Mouse (Mus musculus): ENCODE results near the gene Lypd6b. TPM values are rescaled to one million over a fixed set of nuclear protein-coding genes. Genes with fewer than 3 reads are reported as not detected.

Lypd6b gene
- total RNA-seq (2021): under 1 TPM in 1 of 2 experiments, not detected in 1; 0.14 TPM
- long read RNA-seq, experiment 1: 0 reads
- long read RNA-seq, experiment 2: 0 reads

DNA sequence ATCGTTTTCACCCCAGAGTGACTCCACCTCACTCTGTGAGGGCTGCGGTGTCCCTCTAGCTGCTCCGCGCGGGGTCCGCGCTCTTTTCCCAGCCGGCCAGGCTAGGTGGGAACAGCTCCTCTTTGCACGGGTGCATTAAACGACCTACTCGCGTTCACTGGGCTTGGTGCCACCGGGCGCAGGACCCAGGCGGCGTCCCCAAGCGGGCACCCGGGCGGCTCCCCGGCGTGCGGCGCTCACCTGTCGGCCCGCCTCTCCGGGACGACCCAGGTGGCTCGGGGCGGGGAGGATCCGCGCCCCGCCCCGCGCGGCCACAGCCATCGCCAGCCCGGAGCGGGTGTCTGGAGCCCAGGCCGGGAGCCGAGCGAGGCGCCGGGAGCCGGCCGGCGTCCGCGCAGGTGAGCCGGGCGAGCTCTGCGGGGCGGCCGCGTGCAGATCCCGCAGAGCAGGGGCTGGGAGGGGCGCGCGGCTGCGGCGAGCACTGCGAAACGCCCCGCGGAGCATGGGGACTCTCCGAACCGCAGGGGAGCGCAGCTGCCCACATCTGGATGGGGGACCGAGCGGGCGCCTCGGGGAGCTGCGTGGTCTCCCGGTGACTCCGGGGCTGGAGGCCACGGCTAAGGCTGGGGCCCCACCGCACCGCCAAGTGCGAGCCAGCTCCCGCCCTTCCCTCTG, at the start of gene Lypd6b:
Gene Lypd6b, plus strand, starts transcription at position 313 of the 675 bp plus-strand sequence.
- DNase-seq: peak; percentile 16

- DNase-seq: no peak
These were observed 48.4 kb upstream of the Lypd6b start for GRCm38 (mm10) chr2:49739046-49739445.

GRCm38 (mm10) chr2:49741026-49741425, 46.5 kb upstream of the Lypd6b start:
- no peak for DNase-seq

DNA sequence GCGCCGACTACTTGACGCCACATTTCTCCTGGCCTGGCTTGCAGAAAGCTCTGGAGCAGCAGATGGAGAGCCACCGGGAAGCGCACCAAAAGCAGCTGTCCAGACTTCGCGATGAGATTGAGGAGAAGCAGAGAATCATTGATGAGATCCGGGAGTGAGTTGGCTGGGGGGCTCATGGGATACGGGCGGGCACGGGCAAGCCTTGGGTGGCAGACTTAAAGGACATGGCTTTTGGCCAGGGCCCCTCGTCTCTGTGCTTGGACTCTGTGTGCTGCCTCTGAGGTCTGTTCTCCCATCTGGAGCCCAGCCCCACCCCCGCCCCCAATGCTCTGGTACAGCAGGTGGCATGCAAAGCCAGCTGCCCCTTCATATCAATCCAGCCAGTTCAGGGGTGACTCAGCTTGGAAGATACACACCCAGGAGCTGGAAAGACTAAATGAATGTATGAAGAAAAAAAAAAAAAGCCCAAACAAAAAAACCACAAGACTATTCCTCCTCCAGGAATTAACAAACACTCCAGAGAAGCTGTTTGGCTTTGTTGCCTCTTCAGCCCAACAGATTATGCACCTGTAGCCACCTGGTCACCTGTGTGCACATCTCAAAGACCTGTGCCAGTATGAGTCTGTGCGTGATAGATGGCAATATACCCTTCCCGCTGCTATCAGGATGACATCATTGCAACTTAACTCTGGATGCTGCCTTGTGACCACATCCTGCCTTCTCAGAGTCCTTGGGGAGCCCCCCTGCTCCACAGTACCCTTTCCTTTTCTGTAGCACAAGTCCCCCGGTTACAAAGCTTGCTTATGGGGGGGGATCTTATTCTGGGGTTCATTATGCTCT, 45.4 kb upstream of the Lypd6b start:
- DNase-seq: no peak

DNA sequence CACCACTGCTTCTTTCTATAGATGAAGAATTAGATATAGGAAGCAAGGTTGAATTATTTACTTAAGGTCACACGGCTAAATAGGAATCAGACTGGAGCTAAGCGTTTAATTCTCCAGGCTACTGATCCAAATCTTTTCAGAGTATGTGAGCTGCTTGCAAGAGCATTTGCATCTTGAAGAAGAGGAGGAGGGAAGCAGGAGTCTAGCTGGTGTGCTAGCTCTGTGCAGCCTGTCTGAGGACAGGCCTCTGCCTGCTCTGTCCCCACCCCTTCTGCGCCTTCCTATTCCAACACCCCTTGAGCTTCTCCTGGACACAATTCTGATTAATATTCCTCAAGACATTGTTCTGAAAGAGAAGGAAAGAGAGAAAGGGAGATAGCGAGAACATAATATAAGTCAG, 44.6 kb upstream of the Lypd6b start:
- no peak for DNase-seq

- DNase-seq: no peak
These were observed 43.7 kb upstream of the Lypd6b start for GRCm38 (mm10) chr2:49743775-49744174.

DNA sequence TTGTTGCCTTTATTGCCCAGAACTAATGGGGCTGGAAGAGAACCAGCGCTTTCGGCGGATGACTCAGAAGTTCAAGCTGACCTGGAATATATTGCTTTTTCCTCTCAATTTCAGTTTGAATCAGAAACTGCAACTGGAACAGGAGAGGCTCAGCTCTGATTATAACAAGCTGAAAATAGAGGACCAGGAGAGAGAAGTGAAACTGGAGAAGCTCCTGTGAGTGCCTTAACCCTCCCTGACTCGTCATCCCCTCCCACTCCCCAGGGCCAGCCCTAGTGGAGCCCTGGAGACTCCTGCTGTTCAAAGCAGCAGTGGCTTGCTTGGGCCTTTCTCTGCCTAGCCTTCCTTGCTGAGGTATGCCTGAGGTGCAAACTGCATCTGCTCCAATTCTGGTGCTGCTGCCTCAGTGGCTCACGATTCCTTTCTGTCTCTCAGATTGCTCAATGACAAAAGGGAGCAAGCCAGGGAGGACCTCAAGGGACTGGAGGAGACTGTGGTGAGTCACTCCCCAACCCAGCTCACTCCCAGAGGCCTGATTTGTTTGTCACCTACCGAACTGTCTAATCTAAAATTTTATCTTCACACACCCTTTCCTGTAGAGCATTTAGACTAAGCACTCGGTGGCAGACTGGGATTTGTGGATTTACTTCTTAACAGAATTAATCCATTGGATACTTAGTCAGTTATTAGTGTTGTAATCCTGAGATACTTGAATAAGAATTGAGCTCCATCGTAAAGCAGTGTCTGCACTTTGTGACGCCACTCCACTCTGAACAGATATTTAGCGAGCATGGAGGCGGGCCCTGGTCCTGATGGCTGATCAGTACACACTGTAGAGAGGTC, 43.0 kb upstream of the Lypd6b start:
- no peak for DNase-seq

- no peak for DNase-seq
These were observed 42.2 kb upstream of the Lypd6b start for GRCm38 (mm10) chr2:49745094-49745781.

DNA sequence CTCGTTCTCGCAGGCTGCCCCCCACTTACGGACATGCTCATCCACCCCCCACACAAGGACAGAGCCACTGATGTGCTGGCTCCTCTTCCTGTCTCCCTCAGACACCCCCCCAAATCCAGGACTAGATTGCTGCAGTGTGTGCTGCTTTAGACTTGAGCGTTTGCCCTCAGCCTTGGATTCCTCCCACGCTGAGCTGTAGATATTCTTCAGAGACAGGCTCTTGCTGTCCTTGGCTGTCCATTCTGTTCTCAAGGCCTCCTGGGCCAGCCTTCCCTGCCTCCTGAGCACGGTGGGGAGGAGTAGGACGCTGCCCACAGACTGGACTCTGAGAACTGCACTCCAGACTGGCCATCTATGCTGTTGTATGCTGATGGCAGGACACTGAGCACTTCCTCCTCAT, 40.5 kb upstream of the Lypd6b start:
- no peak for DNase-seq

- DNase-seq: no peak
These were observed 39.8 kb upstream of the Lypd6b start for GRCm38 (mm10) chr2:49747670-49748069.

DNA sequence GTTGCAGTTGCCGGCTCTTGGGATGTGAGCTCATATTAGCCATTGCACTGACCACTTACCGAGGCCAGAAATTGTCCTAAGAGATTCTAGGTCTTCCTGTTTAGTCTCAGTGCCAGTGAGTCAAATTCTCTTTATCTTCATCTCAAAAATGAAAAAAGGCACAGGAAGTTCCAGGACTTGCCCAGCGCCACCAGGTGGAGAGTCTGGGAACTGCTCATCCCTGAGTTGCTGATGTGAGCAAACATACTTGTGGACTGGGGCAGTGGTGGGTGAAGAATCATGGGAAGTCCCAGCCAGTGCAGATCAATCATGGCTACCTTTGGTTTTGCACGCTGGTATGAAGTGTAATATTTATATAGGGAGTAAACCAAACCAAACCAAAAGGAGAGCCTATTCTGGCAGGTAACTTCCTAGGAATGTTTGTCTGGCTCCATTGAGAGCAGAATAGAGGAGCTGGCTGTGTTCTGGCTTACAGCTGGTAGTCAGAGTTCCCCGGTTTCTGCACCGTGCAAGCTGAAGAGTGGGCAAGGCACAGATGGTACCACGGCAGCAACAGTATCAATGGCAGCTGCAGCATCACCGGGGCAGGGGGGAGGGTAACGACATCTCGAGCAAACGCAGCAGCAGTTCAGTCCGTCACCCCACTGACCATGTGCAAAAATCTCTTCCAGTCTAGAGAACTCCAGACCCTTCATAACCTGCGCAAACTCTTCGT, 38.7 kb upstream of the Lypd6b start:
- peak; percentile 51 for DNase-seq

GRCm38 (mm10) chr2:49749730-49750576, 37.5 kb upstream of the Lypd6b start:
- DNase-seq: no peak

- no peak for DNase-seq
These were observed 35.8 kb upstream of the Lypd6b start for GRCm38 (mm10) chr2:49751544-49752210.

DNA sequence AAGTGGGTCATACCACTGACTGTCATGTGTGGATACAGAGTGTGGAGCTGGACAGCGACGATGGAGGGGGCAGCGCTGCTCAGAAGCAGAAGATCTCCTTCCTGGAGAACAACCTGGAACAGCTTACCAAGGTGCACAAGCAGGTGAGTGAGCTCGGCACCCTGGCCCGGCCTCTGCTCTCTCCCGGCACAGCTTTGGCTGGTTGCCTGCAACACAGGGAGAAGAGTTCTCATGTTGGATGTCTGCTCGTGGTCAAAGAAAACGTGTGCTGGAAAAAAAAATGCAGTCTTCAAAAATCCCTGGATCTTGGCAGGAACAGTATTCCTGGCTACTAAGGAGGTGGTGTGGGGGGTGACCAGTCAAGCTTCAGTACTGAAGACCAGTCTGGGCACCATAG, 35.3 kb upstream of the Lypd6b start:
- no peak for DNase-seq

GRCm38 (mm10) chr2:49753062-49753461, 34.4 kb upstream of the Lypd6b start:
- DNase-seq: no peak

- DNase-seq: no peak
These were observed 32.4 kb upstream of the Lypd6b start for GRCm38 (mm10) chr2:49755054-49755453.

- no peak for DNase-seq
These were observed 29.9 kb upstream of the Lypd6b start for GRCm38 (mm10) chr2:49757616-49758015.

DNA sequence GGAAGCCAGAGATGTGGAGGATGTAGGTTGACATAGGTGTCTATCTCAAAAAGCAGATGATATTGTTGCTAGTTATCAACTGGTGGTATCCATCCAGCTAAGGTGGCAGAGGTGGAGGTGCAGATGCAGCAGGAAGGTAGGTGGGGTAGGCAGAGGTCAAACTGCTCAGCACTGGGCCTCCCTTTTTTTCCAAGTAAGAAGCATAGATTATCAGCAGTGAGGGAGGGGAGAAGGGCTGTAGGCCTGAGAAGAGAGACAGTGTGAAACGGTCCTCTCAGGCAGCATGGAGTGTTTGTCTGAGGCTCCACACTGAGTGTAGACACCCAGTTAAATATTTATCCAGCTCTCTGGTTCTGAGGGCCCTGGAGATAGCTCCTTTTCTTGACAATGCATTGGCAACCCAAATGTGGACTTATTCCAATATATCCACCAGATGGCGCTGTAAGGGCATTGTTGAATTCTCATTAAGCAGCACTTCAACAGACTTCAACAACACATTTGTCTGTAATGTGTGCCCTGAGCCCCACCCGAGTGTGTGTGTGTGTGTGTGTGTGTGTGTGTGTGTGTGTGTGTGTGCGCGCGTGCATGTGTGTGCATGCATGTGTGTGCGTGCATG, 23.0 kb upstream of the Lypd6b start:
- DNase-seq: no peak

DNA sequence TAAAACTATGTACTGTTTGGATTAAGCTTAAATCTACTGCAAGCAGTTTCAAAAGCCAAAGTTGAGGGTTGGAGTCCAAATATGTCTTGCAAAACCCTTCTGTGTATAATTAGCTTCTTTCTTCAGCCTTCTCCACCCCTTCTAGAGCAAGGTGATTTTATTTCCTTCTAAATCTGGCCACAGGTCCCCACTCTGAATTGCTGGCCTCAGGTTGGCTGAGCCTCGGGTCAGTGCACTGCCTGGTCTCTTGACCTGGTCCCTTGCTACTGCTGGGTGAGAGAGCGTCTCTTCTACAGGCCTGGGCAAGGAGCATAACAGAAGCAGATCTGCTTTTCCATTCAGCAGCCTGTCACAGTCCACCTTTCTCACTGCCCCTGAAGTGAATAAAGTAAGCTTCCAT, 18.6 kb upstream of the Lypd6b start:
- no peak for DNase-seq

Measured in gastrocnemius, postnatal 10 days (tissue).